Mouse (Mus musculus) frontal cortex, postnatal 10 days (tissue): Measurements from ENCODE around the gene Pcdh7.
"Not testable (repeated sequence)": the region's sequence is repeated elsewhere in the genome, so short reads cannot be mapped to it uniquely, and the experiment has no call there.

Source experiments
- DNase-seq, 2 experiments: peaks; one replicate each; pipeline ENCODE4 v3.0.0; 2022; ENCODE audit warnings: low spot score in 2 of 2, mixed read lengths in 1 of 2

Gene Pcdh7

GRCm38 (mm10) chr5:57717906-57718875, at the start of gene Pcdh7:
Gene Pcdh7 (plus strand): TSS chr5:57717967.
- DNase-seq: peak; percentile 47 to 71

GRCm38 (mm10) chr5:57676970-57677369, 40.8 kb upstream of the Pcdh7 start:
- not testable (repeated sequence) for DNase-seq

GRCm38 (mm10) chr5:57708396-57708795, 9.4 kb upstream of the Pcdh7 start:
- DNase-seq: no peak

GRCm38 (mm10) chr5:57713980-57714379, 3.8 kb upstream of the Pcdh7 start:
- DNase-seq: peak in 1 of 2 experiments; percentile 13

- DNase-seq: peak; percentile 74 to 75
These were observed 2.9 kb upstream of the Pcdh7 start for GRCm38 (mm10) chr5:57714621-57715523.

- DNase-seq: peak; percentile 79 to 83
These were observed 2.0 kb upstream of the Pcdh7 start for GRCm38 (mm10) chr5:57715524-57716400.

GRCm38 (mm10) chr5:57716421-57717237, 1.1 kb upstream of the Pcdh7 start:
- DNase-seq: peak; percentile 41 to 52

GRCm38 (mm10) chr5:57717238-57717905, 395 bp upstream of the Pcdh7 start:
- peak; percentile 44 to 62 for DNase-seq

- DNase-seq: peak; percentile 74 to 75
These were observed 1.3 kb downstream of the Pcdh7 start for GRCm38 (mm10) chr5:57718876-57719593.

GRCm38 (mm10) chr5:57719594-57720185, 1.9 kb downstream of the Pcdh7 start:
- DNase-seq: peak; percentile 41 to 68

GRCm38 (mm10) chr5:57720206-57720880, 2.6 kb downstream of the Pcdh7 start:
- peak in 1 of 2 experiments; percentile 17 for DNase-seq

- DNase-seq: no peak
These were observed 3.5 kb downstream of the Pcdh7 start for GRCm38 (mm10) chr5:57721148-57721712.

- no peak for DNase-seq
These were observed 4.2 kb downstream of the Pcdh7 start for GRCm38 (mm10) chr5:57721927-57722326.

- no peak for DNase-seq
These were observed 15.7 kb downstream of the Pcdh7 start for GRCm38 (mm10) chr5:57733451-57733850.

- no peak for DNase-seq
These were observed 18.0 kb downstream of the Pcdh7 start for GRCm38 (mm10) chr5:57735723-57736122.

GRCm38 (mm10) chr5:57742924-57743323, 25.2 kb downstream of the Pcdh7 start:
- no peak for DNase-seq

GRCm38 (mm10) chr5:57743956-57744661, 26.3 kb downstream of the Pcdh7 start:
- DNase-seq: no peak
